Mouse (Mus musculus) CH12.LX (cell line): ENCODE results near the gene Plch1. TPM values are rescaled to one million over a fixed set of nuclear protein-coding genes. Genes with fewer than 3 reads are reported as not detected.

Source experiments
- DNase-seq: peaks from one replicate; pipeline ENCODE4 v3.0.0-alpha.2; 2013; ENCODE audit errors: extremely low read depth
- H3K27ac ChIP-seq: 2 replicates; pipeline ENCODE4 v1.5.1; 2012; ENCODE audit warnings: low read depth, mild to moderate bottlenecking, control low read depth, moderate library complexity; ENCODE audit not compliant: insufficient read depth
- H3K27me3 ChIP-seq: replicated peaks from 2 replicates; pipeline ENCODE3; 2012; ENCODE audit warnings: inconsistent platforms
- H3K36me3 ChIP-seq, 2 experiments: replicated peaks in 1 of 2; 2 replicates each; pipeline versions ENCODE3 to v1.6.1; 2012; ENCODE audit warnings: inconsistent platforms in 1 of 2, low read length in 1 of 2, mild to moderate bottlenecking in 1 of 2, mixed read lengths in 1 of 2, moderate library complexity in 1 of 2; ENCODE audit not compliant: control insufficient read depth in 1 of 2, insufficient read depth in 1 of 2
- H3K4me1 ChIP-seq, 2 experiments: 2 replicates each; pipeline ENCODE4 v1.6.1; 2012; ENCODE audit warnings: inconsistent platforms in 1 of 2, moderate library complexity in 1 of 2; ENCODE audit not compliant: insufficient read depth in 2 of 2, control insufficient read depth in 1 of 2
- H3K4me2 ChIP-seq: 2 replicates; pipeline ENCODE4 v1.6.1; 2012; ENCODE audit warnings: low read depth, mild to moderate bottlenecking, control low read depth; ENCODE audit not compliant: poor library complexity, insufficient read depth, severe bottlenecking
- H3K4me3 ChIP-seq, 3 experiments: fragments of 150-350 bp in 1 of 3; sonication (generic) in 1 of 3; replicated peaks in 1 of 3; 2 replicates each; pipeline versions ENCODE3 to v1.5.1; 2011 to 2012; ENCODE audit warnings: low read depth in 2 of 3, low read length in 2 of 3, mild to moderate bottlenecking in 2 of 3, moderate library complexity in 2 of 3, control low read depth in 1 of 3, improper control_type of control experiment in 1 of 3, inconsistent platforms in 1 of 3, mixed read lengths in 1 of 3; ENCODE audit not compliant: poor library complexity in 1 of 3
- H3K79me2 ChIP-seq: replicated peaks from 2 replicates; pipeline ENCODE4 v1.6.1; 2012; ENCODE audit warnings: mild to moderate bottlenecking, moderate library complexity; ENCODE audit not compliant: control insufficient read depth, poor library complexity, insufficient read depth, severe bottlenecking; ENCODE audit errors: extremely low read depth
- H3K9ac ChIP-seq: 2 replicates; pipeline ENCODE4 v1.6.1; 2012; ENCODE audit warnings: low read depth, mild to moderate bottlenecking, control low read depth, moderate library complexity; ENCODE audit not compliant: insufficient read depth
- H3K9me3 ChIP-seq: replicated peaks from 2 replicates; pipeline ENCODE3; 2012; ENCODE audit warnings: low read length, inconsistent platforms, mixed read lengths
- BHLHE40 ChIP-seq: IDR thresholded peaks from 2 replicates; pipeline ENCODE4 v1.6.1; 2011; ENCODE audit warnings: mild to moderate bottlenecking, low read depth, low read length, improper control_type of control experiment
- CHD1 ChIP-seq: IDR thresholded peaks from 2 replicates; pipeline ENCODE4 v1.6.1; 2012; ENCODE audit warnings: low read depth, low read length, improper control_type of control experiment, inconsistent platforms
- E2F4 ChIP-seq: IDR thresholded peaks from 2 replicates; pipeline ENCODE4 v1.6.1; 2011; ENCODE audit warnings: low read depth, low read length, improper control_type of control experiment; ENCODE audit not compliant: insufficient replicate concordance
- EP300 ChIP-seq: IDR thresholded peaks from 2 replicates; pipeline ENCODE4 v1.6.1; 2011; ENCODE audit warnings: low read length, improper control_type of control experiment
- ETS1 ChIP-seq: conservative IDR thresholded peaks from 2 replicates; pipeline ENCODE4 v1.6.1; 2012; ENCODE audit warnings: low read depth, mild to moderate bottlenecking, inconsistent platforms, low read length, improper control_type of control experiment, moderate library complexity
- GABPA ChIP-seq: IDR thresholded peaks from 2 replicates; pipeline ENCODE4 v1.6.1; 2012; ENCODE audit warnings: low read depth, low read length, improper control_type of control experiment, inconsistent platforms; ENCODE audit not compliant: insufficient replicate concordance
- HCFC1 ChIP-seq: IDR thresholded peaks from 2 replicates; pipeline ENCODE4 v1.6.1; 2012; ENCODE audit warnings: low read depth, mild to moderate bottlenecking, inconsistent platforms, low read length, improper control_type of control experiment
- IRF4 ChIP-seq: IDR thresholded peaks from 2 replicates; pipeline ENCODE4 v1.6.1; 2014; ENCODE audit warnings: low read depth, mild to moderate bottlenecking, inconsistent platforms, low read length, improper control_type of control experiment
- KAT2A ChIP-seq: IDR thresholded peaks from 2 replicates; pipeline ENCODE4 v1.6.1; 2012; ENCODE audit warnings: low read length, improper control_type of control experiment, inconsistent platforms; ENCODE audit not compliant: insufficient replicate concordance
- MAZ ChIP-seq: IDR thresholded peaks from 2 replicates; pipeline ENCODE4 v1.6.1; 2012; ENCODE audit warnings: low read depth, mild to moderate bottlenecking, inconsistent platforms, low read length, improper control_type of control experiment, moderate library complexity
- MYC ChIP-seq: IDR thresholded peaks from 2 replicates; pipeline ENCODE4 v1.6.1; 2011; ENCODE audit warnings: low read depth, mild to moderate bottlenecking, improper control_type of control experiment, low read length
- NELFE ChIP-seq: IDR thresholded peaks from 2 replicates; pipeline ENCODE4 v1.6.1; 2011; ENCODE audit warnings: low read depth, low read length, improper control_type of control experiment
- PAX5 ChIP-seq: IDR thresholded peaks from 2 replicates; pipeline ENCODE4 v1.6.1; 2012; ENCODE audit warnings: low read length, inconsistent platforms, mixed read lengths
- POLR2A ChIP-seq: IDR thresholded peaks from 2 replicates; pipeline ENCODE4 v1.6.1; 2011; ENCODE audit warnings: low read depth, mild to moderate bottlenecking, improper control_type of control experiment, low read length
- POLR2AphosphoS2 ChIP-seq: IDR thresholded peaks from 2 replicates; pipeline ENCODE4 v1.6.1; 2011; ENCODE audit warnings: low read depth, low read length, improper control_type of control experiment
- SIN3A ChIP-seq: IDR thresholded peaks from 2 replicates; pipeline ENCODE4 v1.6.1; 2012; ENCODE audit warnings: low read length, improper control_type of control experiment, inconsistent platforms
- ZNF384 ChIP-seq: IDR thresholded peaks from 2 replicates; pipeline ENCODE4 v1.6.1; 2012; ENCODE audit warnings: low read depth, low read length, improper control_type of control experiment, inconsistent platforms
- dilution Hi-C: fragments of 300-500 bp; cut with MboI; formaldehyde crosslinking; loops from 2 replicates; pipeline ENCODE4 v1.14.3; 2020; ENCODE audit warnings: low sequenced_read_pairs; ENCODE audit not compliant: extremely low pct_unique_long_range_greater_than_20kb, extremely low pct_ligation_motif_present
- in situ Hi-C: fragments of 300-500 bp; cut with MboI; formaldehyde crosslinking; loops from 3 replicates; pipeline ENCODE4 v1.14.3; 2019; ENCODE audit warnings: low sequenced_read_pairs, low pct_ligation_motif_present, low pct_unique_long_range_greater_than_20kb, mixed read lengths
- polyA plus RNA-seq: library from polyadenylated mRNA; unstranded; fragments of >175 nt; gene quantifications from 2 replicates; pipeline ENCODE4 v1.2.1, GENCODE M21; 2012; ENCODE audit warnings: low read depth; ENCODE audit not compliant: insufficient read length
- total RNA-seq, 2 experiments: library from RNA; depleted of rRNA; stranded (reverse); fragments of 300-350 nt in 1 of 2; fragments of >200 nt in 1 of 2; gene quantifications; 2 replicates each; pipeline ENCODE4 v1.2.3; 2012 to 2014

The Plch1 gene
- total and polyA plus RNA-seq, 3 experiments = 0.51 to 0.80 (median 0.59) TPM

GRCm38 (mm10) chr3:63728325-63728724 is 170.9 kb downstream of the Plch1 start:
- Histone ChIP-seq H3K27ac (no peak overlapping the region), H3K27me3 (no peaks in the 10 kb centered on the region), H3K4me1 (peaks cover 0 to 4% of the 10 kb centered on the region in 2 experiments; a peak in 2 of 4 replicates), H3K79me2 (no peaks in the 10 kb centered on the region), H3K4me3 (no peak overlapping the region), H3K4me2 (no peak overlapping the region), H3K36me3 (no peaks in the 10 kb centered on the region), H3K9me3 (no peaks in the 10 kb centered on the region), H3K9ac (no peak overlapping the region)
- dilution Hi-C loops (no loop called here), in situ Hi-C loops (no loop called here)
- TF ChIP-seq SIN3A = no peak
- no peak for TF ChIP-seq CHD1
- TF ChIP-seq EP300 = no peak
- TF ChIP-seq NELFE = no peak
- no peak for TF ChIP-seq ETS1
- no peak for DNase-seq

GRCm38 (mm10) chr3:63726667-63727342 is 172.5 kb downstream of the Plch1 start:
- Histone ChIP-seq H3K4me2 (no peak overlapping the region), H3K36me3 (no peaks in the 10 kb centered on the region), H3K9ac (no peak overlapping the region), H3K27ac (no peak overlapping the region), H3K4me3 (no peak overlapping the region), H3K4me1 (peaks cover 0 to 4% of the 10 kb centered on the region in 2 experiments; a peak in 2 of 4 replicates), H3K9me3 (no peaks in the 10 kb centered on the region), H3K79me2 (no peaks in the 10 kb centered on the region), H3K27me3 (no peaks in the 10 kb centered on the region)
- TF ChIP-seq MAZ (no peak), HCFC1 (no peak), ETS1 (no peak), PAX5 (no peak), SIN3A (no peak), BHLHE40 (no peak), GABPA (no peak), KAT2A (no peak), MYC (no peak)
- in situ Hi-C loops = no loop called here
- dilution Hi-C loops = no loop called here
- no peak for DNase-seq

GRCm38 (mm10) chr3:63693694-63694093 is 205.6 kb downstream of the Plch1 start:
- H3K27ac ChIP-seq = no peak overlapping the region
- H3K27me3 ChIP-seq = no peaks in the 10 kb centered on the region
- H3K4me3 ChIP-seq = no peak overlapping the region
- no peak for TF ChIP-seq IRF4
- TF ChIP-seq POLR2AphosphoS2 = no peak
- TF ChIP-seq POLR2A = no peak
- TF ChIP-seq E2F4 = no peak
- TF ChIP-seq ZNF384 = no peak
- no peak for TF ChIP-seq SIN3A
- TF ChIP-seq, all 38 proteins: peak for 0
- Histone ChIP-seq H3K9me3 (no peaks in the 10 kb centered on the region), H3K79me2 (no peaks in the 10 kb centered on the region), H3K4me2 (no peak overlapping the region), H3K36me3 (no peaks in the 10 kb centered on the region), H3K9ac (no peak overlapping the region), H3K4me1 (no peaks in the 10 kb centered on the region)
- in situ Hi-C loops = no loop called here
- DNase-seq = no peak
- dilution Hi-C loops = no loop called here
